Mouse (Mus musculus) gastrocnemius, postnatal 25 days (tissue): ENCODE results near the gene Slpi. TPM values are rescaled to one million over a fixed set of nuclear protein-coding genes. Genes with fewer than 3 reads are reported as not detected.

Source experiments
- microRNA-seq, 2 experiments: library from miRNA; unstranded; fragments of <30 nt; microRNA quantifications; one replicate each; pipeline ENCODE4 v1.2.0; 2021; ENCODE audit warnings: borderline replicate concordance in 2 of 2
- total RNA-seq, 2 experiments: library from RNA; stranded (reverse); gene quantifications; 1 replicate in 1 of 2; 2 replicates in 1 of 2; pipeline ENCODE4 v1.2.3; 2021

Slpi gene
- total RNA-seq, 2 experiments from 2014 or later: not detected

Small RNA genes lying within 50 kb of the gene (microRNA-seq; reads per million reads assigned to microRNA genes)
- gene Mir7678: 0 reads per million in 2 experiments

Other genes with a start within 250 kb of the Slpi start
- gene Kcns1, start 218.0 kb downstream of the Slpi start, total RNA-seq: 1 to 10 TPM in 1 of 2 experiments, under 1 TPM in 1; 0.90 to 1.4 TPM
- gene Wfdc5, start 206.4 kb downstream of the Slpi start, total RNA-seq: not detected
- gene Wfdc12, start 198.5 kb downstream of the Slpi start, total RNA-seq: not detected
- not detected for gene Wfdc15a, start 189.0 kb downstream of the Slpi start, total RNA-seq
- not detected for gene Wfdc15b, start 167.4 kb downstream of the Slpi start, total RNA-seq
- not detected for gene Svs2, start 150.6 kb downstream of the Slpi start, total RNA-seq
- gene Svs3b, start 132.5 kb downstream of the Slpi start, total RNA-seq: not detected
- not detected for gene Svs4, start 110.6 kb downstream of the Slpi start, total RNA-seq
- not detected for gene Svs3a, start 99.8 kb downstream of the Slpi start, total RNA-seq
- not detected for gene Svs6, start 72.3 kb downstream of the Slpi start, total RNA-seq
- not detected for gene Svs5, start 56.4 kb downstream of the Slpi start, total RNA-seq
- not detected for gene Rbpjl, start 14.0 kb upstream of the Slpi start, total RNA-seq
- 1 to 10 TPM; 1.0 to 2.3 TPM for gene Matn4, start 16.1 kb upstream of the Slpi start, total RNA-seq
- gene Sdc4, start 54.8 kb upstream of the Slpi start, total RNA-seq: 10 to 100 TPM; 28.0 to 62.1 TPM
- 10 to 100 TPM; 17.2 to 20.2 TPM for gene Sys1, start 67.9 kb upstream of the Slpi start, total RNA-seq
- 1 to 10 TPM; 3.2 to 8.9 TPM for gene Gm20458, start 71.9 kb upstream of the Slpi start, total RNA-seq
- not detected for gene Trp53tg5, start 84.6 kb upstream of the Slpi start, total RNA-seq
- 10 to 100 TPM; 21.2 to 35.4 TPM for gene Dbndd2, start 97.0 kb upstream of the Slpi start, total RNA-seq
- 10 to 100 TPM; 27.7 to 39.4 TPM for gene Pigt, start 108.4 kb upstream of the Slpi start, total RNA-seq
- not detected for gene Wfdc2, start 173.3 kb upstream of the Slpi start, total RNA-seq
- not detected for gene Spint3, start 184.4 kb upstream of the Slpi start, total RNA-seq
- gene Wfdc6a, start 196.4 kb upstream of the Slpi start, total RNA-seq: not detected
- not detected for gene Eppin, start 204.5 kb upstream of the Slpi start, total RNA-seq
- not detected for gene Wfdc6b, start 224.4 kb upstream of the Slpi start, total RNA-seq
- gene Wfdc8, start 224.5 kb upstream of the Slpi start, total RNA-seq: not detected
- gene Wfdc16, start 249.7 kb upstream of the Slpi start, total RNA-seq: not detected